Mouse (Mus musculus) embryonic facial prominence, embryonic 14.5 days (tissue): ENCODE measurements at regions not wholly inside any gene's neighbourhood (a gene's known extent, or its start where the extent isn't known, plus 50 kb on each side); places are given as distances from the start of the nearest gene placed in this dataset. TPM values are rescaled to one million over a fixed set of nuclear protein-coding genes. Genes with fewer than 3 reads are reported as not detected.

Source experiments
- ATAC-seq: fragments of 200-750 bp; cut with Nextera tagmentation; 2 replicates; pipeline ENCODE4 v1.8.0; 2017; ENCODE audit warnings: low read depth, moderate number of reproducible peaks, moderate TSS enrichment
- DNase-seq: peaks from one replicate; pipeline ENCODE4 v3.0.0-alpha.2; 2015; ENCODE audit warnings: low spot score
- H3K27ac ChIP-seq: fragments of 300-500 bp; sonication (generic); replicated peaks from 2 replicates; pipeline ENCODE4 v1.5.1; 2014; ENCODE audit warnings: low read depth, mild to moderate bottlenecking, low read length, moderate library complexity
- H3K27me3 ChIP-seq: fragments of 300-500 bp; sonication (generic); replicated peaks from 2 replicates; pipeline ENCODE4 v1.6.1; 2014; ENCODE audit warnings: low read length; ENCODE audit not compliant: control insufficient read depth, insufficient read depth
- H3K36me3 ChIP-seq: fragments of 300-500 bp; sonication (generic); 2 replicates; pipeline ENCODE4 v1.6.1; 2014; ENCODE audit warnings: low read length, mixed read lengths; ENCODE audit not compliant: control insufficient read depth, insufficient read depth
- H3K4me1 ChIP-seq: fragments of 300-500 bp; sonication (generic); 2 replicates; pipeline ENCODE4 v1.6.1; 2014; ENCODE audit warnings: antibody characterized with exemption, low read length; ENCODE audit not compliant: control insufficient read depth, insufficient read depth
- H3K4me2 ChIP-seq: fragments of 300-500 bp; sonication (generic); 2 replicates; pipeline ENCODE4 v1.6.1; 2014; ENCODE audit warnings: low read depth, mild to moderate bottlenecking, low read length, moderate library complexity, mixed read lengths
- H3K4me3 ChIP-seq: fragments of 300-500 bp; sonication (generic); 2 replicates; pipeline ENCODE4 v1.5.1; 2014; ENCODE audit warnings: low read depth, mild to moderate bottlenecking, low read length
- H3K9ac ChIP-seq: fragments of 300-500 bp; sonication (generic); 2 replicates; pipeline ENCODE4 v1.6.1; 2014; ENCODE audit warnings: low read depth, mild to moderate bottlenecking, low read length, moderate library complexity, mixed read lengths
- H3K9me3 ChIP-seq: fragments of 300-500 bp; sonication (generic); 2 replicates; pipeline ENCODE4 v1.6.1; 2016; ENCODE audit warnings: low read length; ENCODE audit not compliant: control insufficient read depth
- WGBS: fragments of 180-500 bp; shearing (Covaris S2); extraction: QIAGEN DNeasy Blood & Tissue Kit; methylation state at CpG from one replicate; pipeline ENCODE4 v1.1.7; 2014; 5-methylcytosine and 5-hydroxymethylcytosine counted together
- microRNA-seq: library from miRNA; unstranded; fragments of <30 nt; microRNA quantifications from one replicate; pipeline ENCODE4, GENCODE M21; 2016; ENCODE audit warnings: borderline number of aligned reads

DNA sequence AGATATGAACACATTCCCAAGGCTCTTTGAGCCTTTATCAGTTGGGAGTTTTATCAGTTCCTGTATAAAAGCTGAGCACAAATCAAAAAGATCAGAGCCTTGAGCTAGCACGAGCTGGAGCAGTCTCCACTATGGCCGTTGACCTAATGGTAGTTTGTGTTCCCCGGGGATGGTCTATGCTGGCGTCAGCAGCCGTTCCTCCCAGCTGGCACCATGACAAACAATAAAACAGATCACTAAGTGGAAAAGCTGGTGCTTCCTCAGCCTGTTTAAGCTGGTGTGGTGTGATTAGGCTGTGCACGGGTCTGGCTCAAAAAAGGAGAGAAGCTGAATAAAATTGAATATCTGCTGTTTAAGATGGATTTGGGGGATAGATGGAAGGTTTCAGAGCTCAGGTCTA is 107.4 kb upstream of the Nsun2 start:
- Histone ChIP-seq H3K9me3 (no peaks in the 10 kb centered on the region), H3K27me3 (no peaks in the 10 kb centered on the region), H3K4me1 (no peaks in the 10 kb centered on the region), H3K36me3 (no peaks in the 10 kb centered on the region), H3K4me2 (no peak overlapping the region), H3K27ac (no peak overlapping the region), H3K4me3 (no peak overlapping the region), H3K9ac (no peak overlapping the region)
- ATAC-seq (peak; percentile 47; the same call in 1 of the 2 replicates), DNase-seq (peak; percentile 20)
- WGBS, result 36% methylated on average over 6 of the region's 6 CpGs

DNA sequence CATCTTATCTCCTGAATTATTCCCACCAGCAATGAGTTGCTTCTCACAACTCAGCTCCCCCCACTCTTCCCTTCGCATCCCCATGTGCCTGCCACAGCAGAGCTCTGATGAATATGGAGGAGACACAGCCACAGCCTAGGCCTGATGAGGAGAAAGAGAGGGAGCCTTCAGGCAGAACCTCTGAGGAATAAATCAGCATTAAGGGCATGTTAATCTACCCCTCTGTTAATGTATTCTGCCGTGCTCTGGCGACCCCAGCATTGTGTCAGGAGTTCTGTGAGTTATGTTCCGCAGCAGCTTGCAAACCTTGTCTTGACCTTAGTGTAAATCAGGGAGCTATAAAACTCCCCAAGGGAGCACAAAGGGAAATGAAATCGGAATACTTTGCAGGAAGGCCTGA is 104.0 kb upstream of the Nsun2 start:
- DNase-seq (no peak), ATAC-seq (no peak)
- WGBS, result 55% methylated on average over 5 of the region's 5 CpGs
- no peaks in the 10 kb centered on the region for H3K36me3 ChIP-seq
- H3K4me2 ChIP-seq, result no peak overlapping the region
- H3K9me3 ChIP-seq, result no peaks in the 10 kb centered on the region
- H3K4me3 ChIP-seq, result no peak overlapping the region
- no peak overlapping the region for H3K9ac ChIP-seq
- no peaks in the 10 kb centered on the region for H3K4me1 ChIP-seq
- H3K27ac ChIP-seq, result no peak overlapping the region
- H3K27me3 ChIP-seq, result no peaks in the 10 kb centered on the region

DNA sequence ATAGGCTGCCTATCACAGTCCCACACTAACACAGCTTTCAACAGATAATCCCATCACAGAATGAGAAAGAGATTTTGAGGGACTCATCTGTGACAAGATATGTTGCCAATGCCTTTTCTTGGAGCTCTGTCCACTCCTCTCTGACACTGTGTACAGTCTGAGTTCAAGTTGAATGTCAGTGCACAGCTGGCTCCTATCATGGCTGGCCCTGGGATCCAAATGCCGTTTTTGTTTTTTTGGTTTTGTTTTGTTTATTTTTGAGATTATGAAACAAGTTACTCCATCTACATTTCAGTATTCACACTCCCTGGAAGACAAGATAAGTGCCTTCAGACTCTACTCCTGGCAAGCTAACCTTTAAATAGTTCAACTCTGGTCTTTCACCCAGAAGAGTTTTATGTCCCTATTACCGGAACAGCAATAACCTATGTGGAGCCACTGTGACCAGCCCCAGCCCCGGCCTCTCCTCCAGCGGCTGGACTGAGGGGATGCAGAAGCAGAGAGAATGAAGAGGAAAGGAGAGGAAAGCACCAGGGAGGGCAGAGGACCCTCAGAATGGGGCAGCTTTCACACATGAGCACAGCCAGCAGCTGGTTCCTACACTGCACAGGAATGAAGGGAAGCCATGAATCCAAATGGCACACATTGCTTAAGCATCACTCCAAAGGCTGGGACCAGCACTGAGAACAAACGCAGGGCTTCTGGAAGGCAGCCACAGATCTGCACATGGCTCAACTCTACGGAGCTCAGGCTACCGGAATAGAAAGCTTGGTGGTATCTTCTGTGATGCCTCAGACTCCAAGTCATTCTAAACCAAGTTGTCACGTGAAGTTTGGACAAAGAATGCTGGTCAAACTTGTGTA is 99.9 kb upstream of the Nsun2 start:
- no peaks in the 10 kb centered on the region for H3K27me3 ChIP-seq
- no peak overlapping the region for H3K27ac ChIP-seq
- H3K36me3 ChIP-seq, result no peaks in the 10 kb centered on the region
- H3K4me3 ChIP-seq, result no peak overlapping the region
- no peak for DNase-seq
- no peak overlapping the region for H3K9ac ChIP-seq
- ATAC-seq, result no peak
- H3K9me3 ChIP-seq, result no peaks in the 10 kb centered on the region
- H3K4me2 ChIP-seq, result no peak overlapping the region
- 83% methylated on average over 8 of the region's 8 CpGs for WGBS
- H3K4me1 ChIP-seq, result no peaks in the 10 kb centered on the region

DNA sequence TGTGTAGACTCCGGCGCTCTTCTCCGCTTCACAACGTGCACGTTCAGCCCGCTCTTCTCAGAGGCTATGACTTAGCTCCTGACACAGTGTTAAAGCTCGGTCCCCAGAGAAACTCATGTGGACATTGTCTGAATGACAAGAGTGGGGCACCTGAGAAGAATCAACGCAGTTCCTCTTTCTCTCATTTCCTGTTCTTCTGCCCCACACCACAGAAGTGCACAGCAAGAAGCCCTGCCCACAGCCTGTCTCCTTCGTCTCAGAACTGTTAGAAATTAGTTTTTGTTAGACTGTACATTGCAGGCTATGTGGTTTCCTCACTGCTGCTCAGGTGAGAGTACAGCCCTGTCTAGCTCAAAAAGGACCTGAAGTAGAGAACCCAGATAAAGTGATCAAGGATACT is 94.1 kb upstream of the Nsun2 start:
- Histone ChIP-seq H3K27me3 (no peaks in the 10 kb centered on the region), H3K4me2 (no peak overlapping the region), H3K27ac (no peak overlapping the region), H3K9me3 (no peaks in the 10 kb centered on the region), H3K36me3 (no peaks in the 10 kb centered on the region), H3K4me1 (no peaks in the 10 kb centered on the region), H3K4me3 (no peak overlapping the region), H3K9ac (no peak overlapping the region)
- 87% methylated on average over 9 of the region's 9 CpGs for WGBS
- DNase-seq (no peak), ATAC-seq (no peak)

DNA sequence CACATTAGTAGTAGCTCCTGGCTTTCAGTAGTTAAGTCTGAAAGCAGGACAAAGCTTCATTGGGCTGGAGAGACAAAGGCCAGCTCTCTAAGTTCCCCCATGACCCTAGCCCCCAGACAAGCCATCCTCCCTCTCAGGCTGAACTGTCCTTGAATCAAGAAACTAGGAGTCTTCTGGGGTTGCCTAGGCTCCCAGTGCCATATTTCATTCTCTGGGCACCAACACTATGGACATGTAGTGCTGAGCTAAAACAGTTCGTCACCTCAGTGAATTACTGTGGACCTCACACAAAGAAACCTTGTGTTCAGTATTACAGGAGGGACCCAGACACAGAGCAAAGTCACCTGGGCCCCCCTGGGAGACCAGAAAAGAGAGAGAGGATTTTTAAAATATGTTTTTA is 91.7 kb upstream of the Nsun2 start:
- no peak for DNase-seq
- Histone ChIP-seq H3K4me2 (no peak overlapping the region), H3K9me3 (no peaks in the 10 kb centered on the region), H3K27ac (no peak overlapping the region), H3K9ac (no peak overlapping the region), H3K4me3 (no peak overlapping the region), H3K4me1 (no peaks in the 10 kb centered on the region), H3K36me3 (no peaks in the 10 kb centered on the region), H3K27me3 (no peaks in the 10 kb centered on the region)
- 67% methylated on average over 1 of the region's 1 CpGs for WGBS
- no peak for ATAC-seq

DNA sequence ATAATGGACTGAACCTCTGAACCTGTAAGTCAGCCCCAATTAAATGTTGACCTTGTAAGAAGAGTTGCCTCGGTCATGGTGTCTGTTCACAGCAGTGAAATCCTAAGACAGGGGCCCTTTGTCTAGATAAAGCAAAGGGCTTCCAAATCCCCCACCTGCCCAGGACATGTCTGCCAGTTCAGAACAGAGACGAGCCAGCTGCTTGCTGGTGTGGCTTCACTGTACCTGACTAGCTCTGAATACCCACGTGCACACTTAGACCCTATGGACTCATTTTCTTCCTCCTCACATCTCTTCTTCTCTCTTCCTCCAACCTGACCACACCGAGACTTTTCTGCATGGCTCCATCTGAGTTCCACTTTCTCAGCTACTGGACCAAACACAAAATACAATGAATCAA is 87.9 kb upstream of the Nsun2 start:
- H3K4me2 ChIP-seq, result no peak overlapping the region
- H3K36me3 ChIP-seq, result no peaks in the 10 kb centered on the region
- no peak overlapping the region for H3K4me3 ChIP-seq
- H3K9me3 ChIP-seq, result no peaks in the 10 kb centered on the region
- DNase-seq (no peak), ATAC-seq (no peak)
- WGBS, result 73% methylated on average over 4 of the region's 4 CpGs
- no peak overlapping the region for H3K27ac ChIP-seq
- no peak overlapping the region for H3K9ac ChIP-seq
- no peaks in the 10 kb centered on the region for H3K4me1 ChIP-seq
- H3K27me3 ChIP-seq, result no peaks in the 10 kb centered on the region

Small RNAs in the stretch of these regions (microRNA-seq; reads per million reads assigned to microRNA genes)
- not detected for gene Gm44375
